Mouse (Mus musculus): Measurements from ENCODE around the gene Kctd17.

Gene Kctd17

GRCm38 (mm10) chr15:78414157-78414556 is 14.2 kb upstream of the Kctd17 start:
- DNase-seq (ENCODE audit: low spot score in 2 of 2) = no peak

- DNase-seq (ENCODE audit: low spot score in 2 of 2) = no peak
Observed at GRCm38 (mm10) chr15:78416937-78417336, 11.4 kb upstream of the Kctd17 start.

GRCm38 (mm10) chr15:78420395-78420794 is 8.0 kb upstream of the Kctd17 start:
- no peak for DNase-seq (ENCODE audit: low spot score in 2 of 2)

- DNase-seq (ENCODE audit: low spot score in 2 of 2) = peak; percentile 79 to 87
Observed at GRCm38 (mm10) chr15:78422046-78422956, 6.1 kb upstream of the Kctd17 start.

GRCm38 (mm10) chr15:78424507-78424906 is 3.9 kb upstream of the Kctd17 start:
- no peak for DNase-seq (ENCODE audit: low spot score in 2 of 2)

- no peak for DNase-seq (ENCODE audit: low spot score in 2 of 2)
Observed at GRCm38 (mm10) chr15:78425230-78425629, 3.1 kb upstream of the Kctd17 start.

GRCm38 (mm10) chr15:78429139-78429459 is 735 bp downstream of the Kctd17 start:
- DNase-seq (ENCODE audit: low spot score in 2 of 2) = no peak

- no peak for DNase-seq (ENCODE audit: low spot score in 2 of 2)
Observed at GRCm38 (mm10) chr15:78429871-78430622, 1.7 kb downstream of the Kctd17 start.

GRCm38 (mm10) chr15:78430874-78431273 is 2.5 kb downstream of the Kctd17 start:
- no peak for DNase-seq (ENCODE audit: low spot score in 2 of 2)

- no peak for DNase-seq (ENCODE audit: low spot score in 2 of 2)
Observed at GRCm38 (mm10) chr15:78431541-78432121, 3.3 kb downstream of the Kctd17 start.

GRCm38 (mm10) chr15:78434896-78435520 is 6.6 kb downstream of the Kctd17 start:
- DNase-seq (ENCODE audit: low spot score in 2 of 2) = no peak

GRCm38 (mm10) chr15:78435681-78436080 is 7.3 kb downstream of the Kctd17 start:
- no peak for DNase-seq (ENCODE audit: low spot score in 2 of 2)

- DNase-seq (ENCODE audit: low spot score in 2 of 2) = no peak
Observed at GRCm38 (mm10) chr15:78436380-78437192, 8.2 kb downstream of the Kctd17 start.

- no peak for DNase-seq (ENCODE audit: low spot score in 2 of 2)
Observed at GRCm38 (mm10) chr15:78437237-78438017, 9.1 kb downstream of the Kctd17 start.

- DNase-seq (ENCODE audit: low spot score in 2 of 2) = no peak
Observed at GRCm38 (mm10) chr15:78438018-78438394, 9.6 kb downstream of the Kctd17 start.

- DNase-seq (ENCODE audit: low spot score in 2 of 2) = no peak
Observed at GRCm38 (mm10) chr15:78438505-78438904, 10.1 kb downstream of the Kctd17 start.

- DNase-seq (ENCODE audit: low spot score in 2 of 2) = no peak
Observed at GRCm38 (mm10) chr15:78438973-78439372, 10.6 kb downstream of the Kctd17 start.

- no peak for DNase-seq (ENCODE audit: low spot score in 2 of 2)
Observed at GRCm38 (mm10) chr15:78442231-78442630, 13.9 kb downstream of the Kctd17 start.

GRCm38 (mm10) chr15:78443857-78444256 is 15.5 kb downstream of the Kctd17 start:
- DNase-seq (ENCODE audit: low spot score in 2 of 2) = no peak

GRCm38 (mm10) chr15:78447121-78447520 is 18.8 kb downstream of the Kctd17 start:
- DNase-seq (ENCODE audit: low spot score in 2 of 2) = no peak
